In the genomic region with DNA sequence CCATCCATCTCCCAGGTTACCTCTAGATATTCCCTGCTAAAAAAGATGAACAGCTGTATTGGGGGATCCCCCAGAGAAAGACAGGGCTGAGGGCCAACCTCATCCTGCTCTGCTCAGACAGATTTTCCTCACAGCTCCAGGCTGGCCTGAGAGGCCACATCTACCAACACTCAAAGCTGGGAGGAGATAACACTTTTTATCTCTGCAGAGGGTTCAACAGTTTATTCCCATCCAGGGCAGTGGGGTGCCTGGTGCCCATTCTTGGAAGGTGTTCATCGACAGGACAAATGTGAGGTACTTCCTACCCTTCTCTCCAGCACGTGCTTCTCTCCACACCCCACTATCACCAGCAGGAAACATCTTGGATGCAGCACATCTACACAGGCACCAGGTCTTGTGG, we compare ENCODE assay signal across 15 mouse cellular contexts. TPM values are rescaled to one million over a fixed set of nuclear protein-coding genes. Genes with fewer than 3 reads are reported as not detected.
"Had no signal": no experiment of that assay in that cellular context is flagged by ENCODE, and none has a peak within 500 bp of the region (broad histone marks: within the 10 kb centered on the region; RNA-seq: fewer than 3 reads in every experiment).

No protein-coding gene starts in this region.

- DNase-seq: kidney, postnatal 14 days; lung, adult 2 months; thymus, adult 18-20 months; thymus, postnatal 14 days had no signal

- H3K4me3 ChIP-seq: kidney, embryonic 15.5 days; left cerebral cortex, adult 2 months; limb, embryonic 10.5 days; liver, embryonic 15.5 days; megakaryocyte, embryonic 14.5 days; midbrain, embryonic 15.5 days; neural tube, embryonic 12.5 days had no signal

- ATAC-seq: midbrain, embryonic 15.5 days had no signal

- H3K9ac ChIP-seq: kidney, embryonic 15.5 days; liver, embryonic 15.5 days; midbrain, embryonic 15.5 days; neural tube, embryonic 12.5 days had no signal

- H3K27me3 ChIP-seq: kidney, embryonic 15.5 days; liver, embryonic 15.5 days; megakaryocyte, embryonic 14.5 days; midbrain, embryonic 15.5 days; neural tube, embryonic 12.5 days had no signal

- H3K36me3 ChIP-seq: kidney, embryonic 15.5 days; limb, embryonic 10.5 days; liver, embryonic 15.5 days; midbrain, embryonic 15.5 days; neural tube, embryonic 12.5 days had no signal

- H3K4me1 ChIP-seq: limb, embryonic 10.5 days; liver, embryonic 15.5 days; megakaryocyte, embryonic 14.5 days; midbrain, embryonic 15.5 days; neural tube, embryonic 12.5 days had no signal

- H3K9me3 ChIP-seq: kidney, embryonic 15.5 days; limb, embryonic 10.5 days; liver, embryonic 15.5 days; megakaryocyte, embryonic 14.5 days; midbrain, embryonic 15.5 days; neural tube, embryonic 12.5 days had no signal

- H3K27ac ChIP-seq: kidney, embryonic 15.5 days; left cerebral cortex, adult 2 months; limb, embryonic 10.5 days; liver, embryonic 15.5 days; macrophage; midbrain, embryonic 15.5 days; neural tube, embryonic 12.5 days had no signal

- H3K4me2 ChIP-seq: kidney, embryonic 15.5 days; liver, embryonic 11.5 days; liver, embryonic 15.5 days; midbrain, embryonic 11.5 days; midbrain, embryonic 15.5 days; neural tube, embryonic 12.5 days had no signal

RNA-seq across cellular contexts. Expression of gene Trabd2b, which starts 47.6 kb away (rescaled TPM):
- total RNA-seq: neutrophil, adult 5-6 weeks had no signal
- polyA plus RNA-seq: macrophage had no signal
